Mouse (Mus musculus) testis, adult 2 months (tissue): ENCODE data around the gene Fcna.

Experiments used
- CTCF ChIP-seq: fragments of 200-500 bp; IDR thresholded peaks from 2 replicates; pipeline ENCODE4 v1.5.1; 2012; ENCODE audit warnings: low read depth, mild to moderate bottlenecking, inconsistent platforms, low read length, moderate library complexity; ENCODE audit not compliant: control insufficient read depth, insufficient read depth, insufficient replicate concordance
- POLR2A ChIP-seq: fragments of 200-500 bp; IDR thresholded peaks from 2 replicates; pipeline ENCODE4 v1.6.1; 2012; ENCODE audit warnings: low read depth, mild to moderate bottlenecking, inconsistent platforms, low read length, moderate library complexity; ENCODE audit not compliant: control insufficient read depth

DNA sequence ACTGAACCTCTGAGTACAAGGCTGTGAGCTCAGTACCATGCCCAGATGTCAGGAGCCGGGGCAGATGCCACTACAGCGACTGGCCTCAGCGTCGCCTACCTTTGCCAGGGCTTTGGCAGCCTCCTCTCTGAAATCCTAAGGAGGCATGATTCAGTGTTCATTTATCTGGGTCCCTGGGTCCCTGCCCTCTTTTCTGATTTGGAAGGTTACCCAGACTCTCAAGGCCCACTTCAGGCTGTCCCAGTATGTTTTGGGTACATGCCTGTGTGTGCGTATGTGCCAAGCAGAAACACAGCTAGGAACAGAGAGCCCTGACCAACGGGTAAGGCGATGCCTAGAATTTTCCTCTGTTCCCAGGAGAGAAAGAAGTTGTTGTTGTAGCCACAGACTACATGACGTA, 32.4 kb upstream of the Fcna start:
- no peak for TF ChIP-seq POLR2A
- no peak for TF ChIP-seq CTCF
